Mouse (Mus musculus) lung, postnatal 10 days (tissue): ENCODE measurements around the gene Ppm1k.
"Not testable (repeated sequence)": the region's sequence is repeated elsewhere in the genome, so short reads cannot be mapped to it uniquely, and the experiment has no call there.

ENCODE experiments used
- DNase-seq: peaks from one replicate; pipeline ENCODE4 v3.0.0; 2021

The Ppm1k gene

GRCm38 (mm10) chr6:57535386-57535936 is at the start of gene Ppm1k:
Gene Ppm1k, minus strand, starts transcription at chr6:57535468.
- peak; percentile 100 for DNase-seq

DNA sequence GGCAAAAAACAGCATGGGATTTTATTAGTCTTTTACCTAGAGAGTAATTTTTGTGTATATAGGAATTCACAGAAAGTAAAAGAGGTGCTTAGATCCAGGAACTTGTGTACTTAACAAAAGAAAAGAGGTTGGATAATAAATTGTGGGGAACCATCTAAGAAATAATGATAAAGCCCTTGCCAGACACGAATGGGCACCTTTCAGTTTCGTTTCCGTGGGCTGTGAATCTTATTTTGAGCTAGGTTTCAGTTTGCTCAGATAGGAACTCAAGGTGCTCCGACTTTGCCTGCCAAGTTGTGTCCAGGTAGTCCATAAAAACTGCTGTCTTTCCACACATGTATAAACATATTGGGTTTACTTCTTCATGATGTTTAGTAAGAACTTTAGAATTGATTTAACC is 47.1 kb upstream of the Ppm1k start:
- no peak for DNase-seq

DNA sequence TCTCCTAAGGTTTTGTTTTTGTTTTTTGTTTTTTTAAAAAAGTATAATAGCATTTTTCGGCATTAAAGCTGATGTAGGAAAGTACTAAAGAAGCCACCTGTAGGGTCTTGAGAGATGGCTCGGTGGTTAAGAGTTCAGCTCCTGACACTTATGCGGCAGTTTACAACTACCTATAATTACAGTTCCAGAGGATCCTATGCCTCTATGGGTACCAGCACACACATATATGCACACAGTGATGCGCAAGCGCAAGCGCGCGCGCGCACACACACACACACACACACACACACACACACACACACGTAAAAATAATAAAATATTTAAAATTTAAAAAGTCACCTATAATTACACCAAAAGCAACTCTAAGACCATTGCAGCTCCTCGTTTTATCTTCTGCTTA is 46.3 kb upstream of the Ppm1k start:
- no peak for DNase-seq

DNA sequence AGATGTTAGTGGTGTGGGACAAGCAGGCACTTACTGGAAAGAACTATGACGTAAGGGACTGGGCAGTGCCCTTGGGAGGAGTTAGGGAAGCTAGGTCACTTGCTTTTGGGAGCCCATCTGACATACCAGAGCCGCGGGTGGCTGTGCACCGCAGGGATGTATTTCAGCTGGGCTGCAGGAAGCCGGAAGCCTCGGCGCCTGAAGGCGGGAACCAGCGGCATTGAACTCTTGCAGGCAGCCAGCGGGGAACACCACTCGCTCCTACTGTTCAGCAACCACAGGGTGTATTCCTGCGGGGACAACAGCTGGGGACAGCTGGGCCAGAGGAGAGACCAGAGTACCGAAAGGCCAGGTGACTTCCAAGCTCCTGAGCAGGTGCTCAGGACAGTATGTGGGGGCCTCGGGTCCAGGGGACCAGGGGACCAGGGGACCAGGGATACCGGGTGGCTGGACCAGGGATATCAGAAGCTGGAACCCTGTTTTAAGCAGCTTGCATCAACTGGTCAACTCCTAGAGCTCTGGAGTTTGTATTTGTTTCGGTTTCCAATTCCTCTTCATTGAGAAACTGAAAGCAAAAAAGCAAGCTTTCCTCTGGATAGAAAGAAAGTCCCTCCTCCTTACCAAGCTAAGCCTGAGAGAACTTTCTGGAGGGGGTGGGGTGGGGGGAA is 45.7 kb upstream of the Ppm1k start, which contains the start of gene Herc6:
Gene Herc6 (plus strand): TSS at position 120 of the 668 bp plus-strand sequence.
- DNase-seq, result peak; percentile 82

GRCm38 (mm10) chr6:57571587-57571986 is 36.3 kb upstream of the Ppm1k start:
- no peak for DNase-seq

GRCm38 (mm10) chr6:57570170-57570974 is 35.1 kb upstream of the Ppm1k start:
- peak; percentile 69 for DNase-seq

DNA sequence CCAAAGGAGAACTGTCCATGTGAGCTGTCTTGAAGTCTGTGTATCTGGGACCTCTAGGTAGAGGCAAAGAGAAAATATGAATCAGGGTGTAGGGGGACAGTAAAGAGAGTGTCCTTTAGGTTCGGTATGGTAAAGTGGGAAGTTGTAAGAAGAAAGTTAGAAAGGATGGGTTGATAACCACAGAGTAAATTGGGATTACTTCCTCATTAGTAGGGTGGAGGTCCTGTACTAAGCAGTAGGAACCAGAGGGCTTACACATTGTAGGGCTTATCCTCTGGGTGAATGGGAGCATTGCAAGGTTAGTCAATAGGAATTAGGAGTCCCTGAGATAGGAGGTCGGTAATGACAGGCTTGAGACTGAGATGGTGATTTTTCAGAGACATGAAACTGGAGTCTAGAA is 32.4 kb upstream of the Ppm1k start:
- DNase-seq, result no peak

DNA sequence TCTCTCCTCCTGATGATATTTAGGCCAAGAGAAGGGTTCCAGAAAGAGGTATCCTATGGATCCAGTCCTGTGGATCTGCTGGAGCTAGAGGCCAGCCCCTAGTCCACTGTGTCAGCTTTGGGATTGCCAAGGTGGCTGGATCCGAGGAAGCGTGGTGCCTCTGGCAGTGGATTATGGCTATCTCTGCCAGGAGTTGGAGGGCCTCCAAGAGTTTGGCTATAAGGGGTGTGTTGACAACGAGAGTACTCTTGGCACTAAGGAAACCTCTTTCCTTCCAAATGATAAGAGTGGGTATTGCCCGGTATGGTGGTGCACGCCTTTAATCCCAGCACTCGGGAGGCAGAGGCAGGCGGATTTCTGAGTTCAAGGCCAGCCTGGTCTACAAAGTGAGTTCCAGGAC is 30.2 kb upstream of the Ppm1k start:
- DNase-seq, result no peak

DNA sequence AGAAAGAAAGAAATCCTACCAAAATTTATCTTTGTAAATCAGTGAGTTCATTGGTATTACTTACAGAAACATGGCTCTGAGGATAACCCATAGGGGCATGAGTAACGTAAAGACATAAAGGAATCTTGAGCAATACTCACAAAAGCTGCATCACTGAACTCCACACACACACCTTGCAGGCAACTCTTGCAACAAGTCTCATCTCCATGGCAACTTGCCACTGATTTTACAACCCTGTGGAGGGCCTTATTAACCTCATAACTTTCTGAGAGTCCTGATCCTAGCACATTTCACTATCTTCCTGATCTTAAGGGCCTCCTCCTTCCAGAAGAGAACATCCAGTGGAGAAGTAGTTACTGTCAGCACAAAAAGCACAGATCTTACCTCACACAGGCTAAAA is 28.2 kb upstream of the Ppm1k start:
- DNase-seq, result no peak

GRCm38 (mm10) chr6:57557796-57558317 is 22.6 kb upstream of the Ppm1k start:
- DNase-seq, result no peak

DNA sequence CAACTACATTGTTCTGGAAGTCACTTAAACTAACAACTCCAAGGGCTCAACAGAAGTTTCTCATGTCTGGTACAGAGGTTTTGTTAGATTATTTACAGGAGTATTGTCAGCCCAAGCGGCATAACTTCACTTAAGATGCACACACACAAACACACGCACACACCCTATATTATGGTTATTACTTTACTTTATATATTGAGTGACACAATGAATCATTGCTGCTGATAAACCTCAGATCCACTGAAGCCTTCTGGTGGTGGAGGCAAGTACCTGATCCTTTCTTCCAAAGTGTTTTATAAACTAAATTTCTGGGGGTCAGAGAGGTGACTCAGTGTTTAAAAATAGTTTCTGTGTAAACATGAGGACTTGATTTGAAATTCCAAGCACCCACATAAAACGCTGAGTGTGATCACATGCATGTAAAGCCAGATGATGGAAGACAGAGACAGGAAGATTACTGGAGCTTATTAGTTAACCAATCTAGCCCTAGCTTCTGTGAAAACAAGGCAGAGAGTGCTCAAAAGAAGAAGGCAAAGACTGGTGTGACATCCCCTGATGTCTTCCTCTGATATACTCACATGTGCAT is 16.0 kb upstream of the Ppm1k start:
- DNase-seq, result no peak

- peak; percentile 8 for DNase-seq
Measured at GRCm38 (mm10) chr6:57544866-57545265, 9.6 kb upstream of the Ppm1k start.

GRCm38 (mm10) chr6:57543591-57543990 is 8.3 kb upstream of the Ppm1k start:
- not testable (repeated sequence) for DNase-seq

DNA sequence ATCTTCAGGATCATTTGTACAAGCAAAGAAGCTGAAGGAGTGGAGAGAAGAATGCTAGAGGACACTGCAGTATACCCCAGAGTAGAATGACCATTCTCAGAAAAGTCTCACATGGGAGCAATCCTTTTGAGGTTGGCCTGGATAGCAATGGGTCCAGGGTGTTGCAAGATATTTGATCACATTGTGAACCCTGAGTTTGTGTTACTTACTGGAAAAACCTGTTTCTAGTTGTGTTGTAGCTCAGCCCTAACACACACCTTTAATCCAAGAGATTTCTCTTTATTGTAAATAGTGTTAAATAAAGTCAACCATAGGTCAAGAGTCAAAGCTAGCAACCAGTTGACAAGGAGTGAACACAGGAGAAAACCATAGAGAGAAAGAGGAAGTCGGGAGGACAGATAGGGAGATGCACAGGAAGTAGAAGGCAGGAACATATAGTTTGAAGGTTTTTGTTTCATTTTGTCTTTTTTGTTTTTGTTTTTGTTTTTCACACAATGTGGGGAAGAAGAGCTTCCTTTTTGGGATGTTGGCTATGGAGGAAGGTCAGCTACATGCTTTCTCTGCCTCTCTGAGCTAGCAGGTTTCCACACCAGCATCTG is 6.6 kb upstream of the Ppm1k start:
- DNase-seq, result no peak

DNA sequence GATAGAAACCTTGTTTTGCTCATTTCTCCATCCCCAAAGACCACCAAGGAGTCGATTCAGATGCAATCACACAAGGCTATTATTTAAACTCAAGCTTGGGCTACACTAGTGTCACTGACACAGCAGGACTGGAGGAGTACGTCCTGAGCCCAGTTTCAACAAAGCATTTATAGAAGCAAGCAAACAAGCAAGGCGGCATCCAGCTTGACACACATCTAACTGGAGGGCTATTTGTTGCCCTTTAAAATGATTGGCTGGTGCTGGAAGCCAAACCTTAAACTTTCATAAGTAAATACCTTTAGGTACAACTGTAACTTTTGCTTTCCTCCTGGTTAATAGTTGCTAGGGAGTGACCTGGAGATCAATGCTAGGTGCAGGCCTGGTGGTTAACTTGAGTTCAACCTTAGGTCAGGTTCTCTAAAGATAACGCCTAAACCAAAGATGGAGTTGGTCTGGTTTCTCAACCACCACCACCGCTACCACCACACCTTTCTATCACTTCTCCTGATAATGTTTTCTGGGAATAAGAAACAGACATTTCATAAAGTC is 5.8 kb upstream of the Ppm1k start:
- no peak for DNase-seq

DNA sequence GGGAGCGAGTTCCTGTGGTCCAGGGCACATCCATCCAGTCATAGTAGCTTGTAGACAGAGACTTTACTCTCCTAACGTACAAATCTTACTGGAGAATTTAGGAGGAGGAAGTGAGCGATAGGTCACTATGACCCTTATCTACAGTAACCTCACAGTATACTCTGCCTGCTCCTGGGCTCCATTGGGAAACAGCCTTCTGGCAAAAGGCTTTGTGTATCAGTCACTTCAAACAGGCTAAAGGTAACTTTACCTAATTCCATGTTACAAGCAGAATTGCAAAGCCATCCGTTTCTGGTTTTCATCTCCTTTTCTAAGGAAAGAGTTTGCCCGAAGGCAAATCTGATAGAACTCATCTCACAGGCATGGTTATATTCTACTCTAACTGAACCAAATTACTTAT is 2.6 kb upstream of the Ppm1k start:
- no peak for DNase-seq

GRCm38 (mm10) chr6:57535971-57536669 is 852 bp upstream of the Ppm1k start:
- DNase-seq, result peak; percentile 7

- DNase-seq, result peak; percentile 36
Measured at GRCm38 (mm10) chr6:57534611-57535286, 519 bp downstream of the Ppm1k start.

GRCm38 (mm10) chr6:57534231-57534610 is 1.0 kb downstream of the Ppm1k start:
- DNase-seq, result peak; percentile 35

- no peak for DNase-seq
Measured at GRCm38 (mm10) chr6:57533410-57533809, 1.9 kb downstream of the Ppm1k start.

- no peak for DNase-seq
Measured at GRCm38 (mm10) chr6:57532022-57532421, 3.2 kb downstream of the Ppm1k start.
